Mouse (Mus musculus) heart, postnatal 25 days (tissue): Measurements from ENCODE around the gene Rln1. TPM values are rescaled to one million over a fixed set of nuclear protein-coding genes. Genes with fewer than 3 reads are reported as not detected.

Experiments used
- DNase-seq: peaks from one replicate; pipeline ENCODE4 v3.0.0; 2022; ENCODE audit warnings: low spot score
- intact Hi-C: fragments of 180-260 bp; cut with DNase I; formaldehyde crosslinking; loops from one replicate; pipeline ENCODE4 v1.15.1; 2025
- total RNA-seq, 2 experiments: library from RNA; stranded (reverse); gene quantifications; 2 replicates each; pipeline ENCODE4 v1.2.3; 2021

Gene Rln1
- total RNA-seq, result not detected

GRCm38 (mm10) chr19:29334068-29334745, at the start of gene Rln1:
Gene Rln1, minus strand, starts transcription at chr19:29334670.
- DNase-seq, result no peak

GRCm38 (mm10) chr19:29383368-29383767, 48.9 kb upstream of the Rln1 start:
- DNase-seq, result no peak
- intact Hi-C loops, result no loop called here

More at GRCm38 (mm10) chr19:29334068-29334745, at the start of gene Rln1:
- intact Hi-C loops, result no loop called here

GRCm38 (mm10) chr19:29379839-29380603, 45.6 kb upstream of the Rln1 start:
- DNase-seq, result no peak
- intact Hi-C loops, result no loop called here

- no peak for DNase-seq
- intact Hi-C loops, result no loop called here
Observed at GRCm38 (mm10) chr19:29376382-29376781, 41.9 kb upstream of the Rln1 start.

- intact Hi-C loops, result no loop called here
- no peak for DNase-seq
Observed at GRCm38 (mm10) chr19:29374947-29375346, 40.5 kb upstream of the Rln1 start.

GRCm38 (mm10) chr19:29373438-29373837, 39.0 kb upstream of the Rln1 start:
- DNase-seq, result no peak
- intact Hi-C loops, result no loop called here

GRCm38 (mm10) chr19:29372621-29373020, 38.2 kb upstream of the Rln1 start:
- intact Hi-C loops, result no loop called here
- DNase-seq, result no peak

GRCm38 (mm10) chr19:29372138-29372537, 37.7 kb upstream of the Rln1 start:
- no peak for DNase-seq
- intact Hi-C loops, result no loop called here

GRCm38 (mm10) chr19:29371284-29372081, 37.0 kb upstream of the Rln1 start:
- intact Hi-C loops, result no loop called here
- DNase-seq, result no peak

- intact Hi-C loops, result no loop called here
- no peak for DNase-seq
Observed at GRCm38 (mm10) chr19:29370545-29371283, 36.2 kb upstream of the Rln1 start.

- no peak for DNase-seq
- intact Hi-C loops, result no loop called here
Observed at GRCm38 (mm10) chr19:29370112-29370511, 35.6 kb upstream of the Rln1 start.

GRCm38 (mm10) chr19:29368671-29369309, 34.3 kb upstream of the Rln1 start:
- no peak for DNase-seq
- intact Hi-C loops, result no loop called here

- intact Hi-C loops, result no loop called here
- no peak for DNase-seq
Observed at GRCm38 (mm10) chr19:29368041-29368440, 33.6 kb upstream of the Rln1 start.

- DNase-seq, result peak; percentile 69
- intact Hi-C loops, result no loop called here
Observed at GRCm38 (mm10) chr19:29366969-29367622, 32.6 kb upstream of the Rln1 start, which contains the start of the genes Plgrkt and Cd274. Gene Plgrkt, minus strand, starts transcription at chr19:29367390. Gene Cd274, plus strand, starts transcription at chr19:29367455.

GRCm38 (mm10) chr19:29366226-29366968, 31.9 kb upstream of the Rln1 start:
- intact Hi-C loops, result no loop called here
- DNase-seq, result no peak

GRCm38 (mm10) chr19:29365105-29365504, 30.6 kb upstream of the Rln1 start:
- intact Hi-C loops, result no loop called here
- no peak for DNase-seq

- DNase-seq, result no peak
- intact Hi-C loops, result loop anchor here (5.0 kb wide), 2 partner anchors 112 to 198 kb away; partner anchors contain the start of gene Jak2
Observed at GRCm38 (mm10) chr19:29364076-29364475, 29.6 kb upstream of the Rln1 start.

GRCm38 (mm10) chr19:29363557-29363956, 29.1 kb upstream of the Rln1 start:
- intact Hi-C loops, result loop anchor here (5.0 kb wide), 2 partner anchors 111 to 199 kb away; partner anchors contain the start of gene Jak2
- DNase-seq, result no peak
